Mouse (Mus musculus): ENCODE results near the gene Frzb.

Frzb gene

GRCm38 (mm10) chr2:80430357-80431053 lies 16.9 kb downstream of the Frzb start:
- DNase-seq (ENCODE audit: low spot score in 2 of 2): no peak

- no peak for DNase-seq (ENCODE audit: low spot score in 2 of 2)
These were observed 24.3 kb downstream of the Frzb start for GRCm38 (mm10) chr2:80423116-80423515.

DNA sequence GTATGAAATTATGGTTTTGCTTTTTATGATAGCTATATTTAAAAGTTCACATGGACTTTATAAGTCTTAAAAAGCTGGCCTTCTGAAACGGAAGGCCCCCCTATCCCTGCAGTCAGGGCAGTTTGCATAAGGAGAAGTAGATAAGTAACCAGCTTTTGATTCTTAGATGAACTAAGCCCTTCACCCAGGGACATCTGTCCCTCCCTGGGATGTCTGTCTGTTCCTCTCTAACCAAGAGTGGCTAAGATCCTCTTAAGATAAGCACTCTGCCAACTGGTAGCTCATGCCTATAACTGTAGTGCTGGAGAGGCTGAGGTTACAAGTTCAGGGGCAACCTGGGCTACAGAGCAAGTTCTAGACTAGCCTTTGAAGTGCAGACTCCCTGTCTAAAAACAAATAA lies 25.4 kb downstream of the Frzb start:
- no peak for DNase-seq (ENCODE audit: low spot score in 2 of 2)

GRCm38 (mm10) chr2:80416286-80416685 lies 31.1 kb downstream of the Frzb start:
- no peak for DNase-seq (ENCODE audit: low spot score in 2 of 2)

GRCm38 (mm10) chr2:80414387-80414786 lies 33.0 kb downstream of the Frzb start:
- no peak for DNase-seq (ENCODE audit: low spot score in 2 of 2)

DNA sequence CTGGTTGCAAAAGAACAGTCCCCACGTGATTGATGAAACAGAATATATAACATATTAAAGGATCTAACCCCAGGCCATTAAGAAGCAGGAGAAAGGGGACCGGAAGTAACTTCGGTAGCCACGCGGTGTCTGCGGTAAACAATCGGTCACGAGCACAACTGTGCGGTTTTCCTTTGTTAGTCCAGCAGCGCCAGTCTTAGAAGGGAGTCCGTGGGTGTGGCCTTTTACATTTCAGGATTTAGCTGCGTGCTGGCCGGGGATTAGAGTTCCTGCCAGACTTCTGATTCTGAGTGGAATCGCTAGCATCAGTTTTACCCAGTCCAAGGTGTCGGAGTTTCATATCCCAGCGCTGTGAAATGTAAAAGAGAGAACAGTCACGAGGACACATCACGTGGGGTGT lies 34.3 kb downstream of the Frzb start:
- no peak for DNase-seq (ENCODE audit: low spot score in 2 of 2)

DNA sequence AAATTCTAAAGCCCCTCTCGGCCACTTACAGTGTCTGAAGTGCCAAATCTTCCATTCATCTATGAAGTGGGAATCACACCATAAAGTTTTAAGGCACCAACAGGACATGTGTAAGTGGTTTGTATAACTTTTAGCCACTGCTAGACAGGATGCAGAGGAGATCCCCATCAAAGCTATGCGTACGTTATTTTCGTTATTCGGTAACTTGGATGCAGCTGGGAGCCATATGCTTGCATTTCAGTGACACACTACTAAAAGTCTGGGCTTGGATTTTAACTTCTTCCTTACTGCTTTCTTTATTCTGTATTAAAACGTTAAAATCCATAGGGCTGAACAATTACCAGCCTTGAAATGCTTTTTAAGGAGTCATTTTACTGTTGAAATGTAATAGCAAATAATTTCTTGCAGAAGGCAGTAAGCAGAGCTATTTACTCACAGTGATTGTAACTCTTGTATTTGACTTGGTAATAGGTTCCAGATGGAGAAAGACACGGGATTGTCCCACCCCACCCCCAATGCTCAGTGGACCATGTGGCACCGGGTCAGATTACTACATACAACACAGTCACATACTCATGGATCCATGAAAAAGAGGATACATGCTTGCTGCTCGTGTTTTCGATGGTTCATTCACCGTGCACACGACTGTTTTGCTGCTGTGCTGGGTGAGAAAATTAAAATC lies 37.4 kb downstream of the Frzb start:
- DNase-seq (ENCODE audit: low spot score in 2 of 2): no peak

DNA sequence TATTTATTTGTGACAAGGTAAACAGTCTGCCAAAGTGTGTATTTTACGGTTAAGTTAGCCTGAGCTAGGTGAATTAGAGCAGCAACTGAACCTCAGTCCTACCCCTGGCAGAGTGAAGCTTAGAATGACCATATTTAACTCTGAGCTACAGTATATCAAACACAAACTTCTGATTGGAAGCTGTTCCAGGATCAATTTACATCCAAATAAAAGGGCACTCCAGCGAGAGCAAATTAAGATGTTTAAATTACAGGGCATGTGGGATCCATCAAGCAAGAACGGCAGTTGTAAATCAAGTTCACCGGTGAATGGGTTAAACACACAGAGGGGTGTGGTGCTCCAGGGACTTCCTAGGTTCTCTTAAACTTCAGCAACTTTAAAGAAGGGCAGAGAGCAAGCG lies 42.7 kb downstream of the Frzb start:
- DNase-seq (ENCODE audit: low spot score in 2 of 2): no peak

DNA sequence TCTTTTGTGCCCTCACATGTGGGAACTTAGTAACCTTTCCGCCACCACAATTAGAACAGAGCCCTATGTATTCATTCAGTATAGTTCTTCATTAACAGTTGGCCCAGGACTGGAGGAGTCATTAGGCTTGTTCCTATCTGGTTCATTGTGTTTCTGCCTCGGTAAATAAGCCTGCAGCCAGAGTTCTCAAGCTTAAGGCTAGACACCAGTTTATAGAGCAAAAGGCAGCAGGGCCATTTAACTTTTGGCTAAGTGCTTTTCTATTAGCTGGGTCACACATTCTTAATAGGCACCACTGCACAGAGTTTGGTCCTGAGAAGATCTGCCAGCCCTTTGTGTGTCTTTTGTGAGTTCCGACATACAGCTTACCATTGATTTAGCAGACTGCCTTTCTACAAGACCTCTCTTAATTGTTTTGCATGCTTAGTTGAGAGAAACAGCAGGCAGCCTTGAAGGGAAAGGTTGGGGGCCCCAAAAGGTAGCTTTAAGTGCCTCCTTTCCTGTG lies 48.8 kb downstream of the Frzb start:
- DNase-seq (ENCODE audit: low spot score in 2 of 2): no peak

DNA sequence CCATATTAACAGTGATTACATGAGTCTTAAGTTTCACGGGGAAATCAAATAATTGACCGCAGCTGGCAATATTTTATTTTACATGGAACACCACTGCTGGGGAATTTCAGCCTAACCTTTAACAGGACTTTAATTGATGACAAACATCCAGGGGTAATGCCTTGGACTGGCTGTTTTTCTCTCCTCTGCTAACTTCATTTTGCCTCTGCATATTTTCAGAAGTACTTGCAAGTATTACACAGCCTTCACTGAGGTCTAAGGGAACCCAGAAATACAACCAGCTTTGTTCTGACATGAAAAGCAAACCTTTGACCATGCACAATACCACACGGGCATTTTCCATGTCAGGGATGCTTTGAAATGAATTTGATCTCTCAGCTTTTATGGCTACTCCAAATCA lies 50.6 kb downstream of the Frzb start:
- no peak for DNase-seq (ENCODE audit: low spot score in 2 of 2)

- DNase-seq (ENCODE audit: low spot score in 2 of 2): no peak
These were observed 51.4 kb downstream of the Frzb start for GRCm38 (mm10) chr2:80396057-80396456.

- DNase-seq (ENCODE audit: low spot score in 2 of 2): peak in 1 of 2 experiments; percentile 22
These were observed 59.1 kb downstream of the Frzb start for GRCm38 (mm10) chr2:80388341-80388740.

GRCm38 (mm10) chr2:80387668-80388067 lies 59.8 kb downstream of the Frzb start:
- no peak for DNase-seq (ENCODE audit: low spot score in 2 of 2)

DNA sequence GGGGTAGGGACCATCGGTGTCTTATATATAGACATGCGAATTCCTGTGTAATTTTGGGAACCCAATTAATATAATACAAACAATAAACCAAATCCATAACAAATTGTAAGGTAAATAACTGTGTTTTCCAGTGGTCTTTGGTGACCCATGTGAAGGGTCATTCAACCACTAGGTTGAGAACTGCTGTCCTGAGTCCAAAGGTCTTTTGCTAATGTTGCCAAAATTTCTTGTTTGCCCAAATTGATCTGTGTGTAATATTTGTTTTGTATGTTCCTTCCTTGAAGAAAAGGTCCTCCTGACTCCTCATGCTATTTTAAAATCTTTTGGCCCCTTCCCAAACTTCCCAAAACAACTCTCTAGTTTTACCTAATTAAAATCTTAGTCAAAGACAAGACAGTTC lies 61.2 kb downstream of the Frzb start:
- no peak for DNase-seq (ENCODE audit: low spot score in 2 of 2)

DNA sequence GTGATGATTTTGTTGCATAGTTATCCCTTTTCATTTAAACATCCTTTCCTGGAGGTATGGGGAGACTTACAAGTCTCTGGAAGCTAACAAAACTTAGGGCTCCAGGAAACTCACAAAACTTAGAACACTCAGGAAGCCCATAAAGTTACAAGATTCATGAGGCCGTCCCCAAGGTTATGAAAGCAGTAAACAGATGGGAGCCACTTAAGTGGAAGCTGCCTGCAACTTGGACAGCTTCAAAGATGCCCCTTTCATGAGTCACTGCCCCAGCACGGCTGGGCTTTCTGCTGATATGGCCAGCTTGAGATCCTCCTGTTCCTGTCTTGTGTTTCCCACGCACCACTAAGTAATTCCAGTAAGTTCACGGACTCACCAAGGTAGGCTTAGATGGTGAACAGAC lies 63.0 kb downstream of the Frzb start:
- no peak for DNase-seq (ENCODE audit: low spot score in 2 of 2)

GRCm38 (mm10) chr2:80379848-80380247 lies 67.6 kb downstream of the Frzb start:
- DNase-seq (ENCODE audit: low spot score in 2 of 2): no peak

GRCm38 (mm10) chr2:80374892-80375291 lies 72.5 kb downstream of the Frzb start:
- no peak for DNase-seq (ENCODE audit: low spot score in 2 of 2)

GRCm38 (mm10) chr2:80371458-80371857 lies 76.0 kb downstream of the Frzb start:
- no peak for DNase-seq (ENCODE audit: low spot score in 2 of 2)
